Mouse (Mus musculus) E14TG2a.4 (cell line): ENCODE measurements around the gene Mapk8.

Source experiments
- CTCF ChIP-seq: conservative IDR thresholded peaks from 2 replicates; pipeline ENCODE4 v1.5.1; 2014; ENCODE audit warnings: low read length
- POU5F1 ChIP-seq: IDR thresholded peaks from 2 replicates; pipeline ENCODE4 v1.6.1; 2014; ENCODE audit warnings: low read length, borderline replicate concordance

DNA sequence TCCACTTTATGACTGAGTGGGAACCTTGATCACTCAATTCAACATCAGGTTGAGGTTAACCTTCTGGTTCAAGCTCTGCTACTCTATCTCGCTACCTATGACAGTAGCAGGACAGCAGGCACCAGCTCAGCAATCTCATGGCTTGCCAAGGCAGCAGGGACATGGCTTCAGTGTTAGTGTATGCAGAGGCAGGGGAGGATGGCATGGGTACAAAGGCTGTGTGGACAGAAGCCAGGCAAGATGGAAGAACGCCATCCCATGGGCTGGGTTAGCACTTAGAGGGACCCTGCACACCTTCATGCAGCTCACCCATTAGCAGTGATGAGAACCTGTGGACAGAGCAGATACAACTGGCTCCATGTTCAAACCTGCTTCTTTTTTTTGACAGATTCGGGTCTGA is 69.7 kb downstream of the Mapk8 start:
- no peak for TF ChIP-seq CTCF
- no peak for TF ChIP-seq POU5F1
